Mouse (Mus musculus): ENCODE measurements around the gene Itga6.
"Not testable (repeated sequence)": the region's sequence is repeated elsewhere in the genome, so short reads cannot be mapped to it uniquely, and the experiment has no call there.

Gene Itga6

DNA sequence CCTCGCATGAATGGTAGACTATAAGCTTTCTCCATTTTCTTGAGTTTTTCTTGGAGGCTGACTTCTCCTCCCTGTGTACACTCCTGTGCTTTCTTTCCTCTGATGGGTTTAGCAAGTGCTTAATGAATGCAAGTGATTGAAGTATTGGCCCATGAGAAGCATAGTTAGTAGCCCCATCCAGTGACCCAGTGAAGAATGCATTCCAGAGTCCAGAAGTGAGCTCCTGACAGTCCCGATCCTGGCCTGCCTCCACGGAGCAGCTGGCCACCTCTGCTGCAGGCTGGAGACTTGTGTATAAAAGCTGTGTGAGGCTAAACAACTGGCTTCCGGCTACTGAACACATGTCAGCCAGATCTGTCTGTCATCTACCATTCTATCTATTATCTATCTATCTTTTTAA lies 91.8 kb downstream of the Itga6 start:
- no peak for DNase-seq (ENCODE audit: extremely low read depth, low read depth, low spot score)

DNA sequence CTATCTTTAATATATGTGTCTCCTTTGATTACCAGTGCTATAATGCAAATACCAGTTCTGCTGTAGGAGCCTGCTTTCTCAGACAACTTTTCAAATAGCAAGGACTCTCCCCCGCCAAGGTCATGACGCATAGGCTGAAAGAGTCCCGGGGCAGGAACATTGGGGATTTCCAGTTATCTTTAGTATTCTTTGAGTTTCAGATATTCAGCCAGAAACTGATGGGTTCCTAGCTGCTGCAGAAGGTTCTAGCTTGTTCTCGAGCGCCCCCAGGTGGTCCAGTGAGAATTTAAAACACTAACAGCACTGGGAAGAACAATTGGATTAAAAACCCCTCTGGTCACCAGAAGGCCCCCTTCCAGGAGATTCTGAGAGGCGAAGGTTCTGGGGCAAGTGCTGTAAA lies 92.4 kb downstream of the Itga6 start:
- DNase-seq (ENCODE audit: extremely low read depth, low read depth, low spot score), result no peak

DNA sequence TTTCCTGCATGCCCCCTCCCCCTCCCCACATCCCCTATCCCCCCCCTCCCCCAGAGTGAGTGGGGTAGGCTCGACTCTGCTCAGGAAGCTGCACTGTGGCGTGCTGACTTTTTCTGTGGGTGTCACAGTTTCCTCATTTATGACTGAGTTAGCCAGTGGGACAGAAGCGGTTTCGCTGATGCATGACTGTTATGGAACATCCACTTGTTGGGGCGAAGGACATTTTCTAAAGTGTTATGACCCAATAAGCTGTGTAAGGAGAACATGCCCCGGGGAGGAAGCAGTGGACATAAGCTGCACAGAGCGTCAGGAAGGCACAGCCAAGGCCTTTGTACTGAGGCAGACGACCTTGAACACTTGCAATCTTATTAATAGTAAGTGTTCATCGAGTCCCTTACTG lies 97.9 kb downstream of the Itga6 start:
- no peak for DNase-seq (ENCODE audit: extremely low read depth, low read depth, low spot score)

DNA sequence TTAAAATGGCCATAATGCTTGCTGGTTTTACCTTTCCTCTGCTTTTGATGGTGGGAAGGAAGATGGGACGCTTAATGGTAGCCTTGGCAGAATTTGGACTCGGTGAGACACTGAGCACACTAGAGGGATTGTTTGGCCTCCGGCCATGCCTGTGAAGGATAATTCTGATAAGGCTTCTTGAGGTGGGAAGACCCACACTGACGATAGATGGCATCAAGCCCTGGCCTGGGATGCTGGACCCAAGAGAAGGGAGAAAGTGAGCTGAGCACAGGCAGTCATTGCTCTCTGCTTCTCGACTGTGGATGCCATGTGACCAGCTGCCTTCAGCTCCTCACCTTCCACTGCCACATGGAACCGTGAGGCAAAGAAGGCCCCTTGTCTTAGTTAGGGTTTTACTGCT lies 99.5 kb downstream of the Itga6 start:
- no peak for DNase-seq (ENCODE audit: extremely low read depth, low read depth, low spot score)

DNA sequence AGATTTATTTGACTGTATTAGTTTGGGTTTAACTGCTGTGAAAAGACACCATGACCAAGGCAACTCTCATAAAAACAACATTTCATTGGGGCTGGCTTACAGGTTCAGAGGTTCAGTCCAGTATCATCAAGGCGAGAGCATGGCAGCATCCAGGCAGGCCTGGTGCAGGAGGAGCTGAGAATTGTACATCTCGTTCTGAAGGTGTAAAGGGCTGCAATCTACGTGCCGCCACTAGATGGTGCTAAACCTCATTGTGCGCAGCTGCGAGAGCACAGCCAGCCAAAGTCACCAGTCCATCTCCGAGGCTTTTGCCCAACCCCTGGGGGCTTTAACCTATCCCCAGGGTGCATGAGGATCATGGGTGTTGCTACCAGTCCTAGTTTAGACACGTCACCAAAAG lies 106.7 kb downstream of the Itga6 start:
- not testable (repeated sequence) for DNase-seq (ENCODE audit: extremely low read depth, low read depth, low spot score)

DNA sequence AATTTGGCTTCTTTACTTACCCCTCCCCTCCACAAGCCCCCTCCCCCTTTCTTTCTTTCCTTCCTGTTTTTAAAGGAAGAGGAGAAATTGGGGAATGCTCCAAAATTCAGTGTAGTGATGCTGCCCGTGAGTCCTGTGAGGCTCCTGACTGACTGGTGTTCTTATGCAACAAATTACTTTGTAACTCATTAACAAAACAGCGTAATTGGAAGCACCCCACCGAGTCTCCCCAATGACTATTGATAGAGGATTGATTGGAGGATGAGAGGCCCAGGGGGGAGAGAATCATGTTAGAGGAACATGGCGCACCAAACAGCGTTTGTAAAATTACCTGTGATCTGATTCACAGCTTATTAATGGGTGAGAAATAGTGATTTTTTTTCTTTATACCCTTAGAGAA lies 109.7 kb downstream of the Itga6 start:
- DNase-seq (ENCODE audit: extremely low read depth, low read depth, low spot score), result no peak

DNA sequence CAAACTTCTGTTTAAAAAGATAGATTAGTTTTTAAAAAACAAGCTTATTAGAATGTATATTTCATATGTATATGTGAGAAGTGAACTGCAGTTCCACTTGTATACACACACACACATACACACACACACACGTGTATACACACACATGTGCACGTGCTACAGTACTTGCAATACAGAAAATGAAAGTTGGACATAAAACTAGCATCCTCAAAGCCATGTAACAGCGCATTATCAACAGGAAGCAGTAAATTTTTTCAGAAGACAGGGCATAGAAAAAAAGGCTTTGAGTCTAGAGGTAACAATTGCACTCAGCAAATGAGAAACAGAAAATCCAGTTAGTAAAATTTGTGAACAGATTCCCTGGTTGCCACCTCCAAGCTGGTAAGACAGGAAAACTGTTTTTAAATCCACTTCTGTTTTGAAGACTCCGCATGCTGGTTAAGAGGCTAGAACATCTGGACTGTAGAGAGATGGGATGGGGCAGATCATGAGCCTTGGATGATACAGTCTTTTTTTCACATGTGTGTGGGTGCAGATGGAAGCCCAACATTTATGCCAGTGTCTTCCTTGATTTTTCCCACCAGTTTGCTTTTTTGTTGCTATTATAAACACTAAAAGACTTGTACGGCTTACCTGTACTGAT lies 118.2 kb downstream of the Itga6 start:
- DNase-seq (ENCODE audit: extremely low read depth, low read depth, low spot score), result no peak

DNA sequence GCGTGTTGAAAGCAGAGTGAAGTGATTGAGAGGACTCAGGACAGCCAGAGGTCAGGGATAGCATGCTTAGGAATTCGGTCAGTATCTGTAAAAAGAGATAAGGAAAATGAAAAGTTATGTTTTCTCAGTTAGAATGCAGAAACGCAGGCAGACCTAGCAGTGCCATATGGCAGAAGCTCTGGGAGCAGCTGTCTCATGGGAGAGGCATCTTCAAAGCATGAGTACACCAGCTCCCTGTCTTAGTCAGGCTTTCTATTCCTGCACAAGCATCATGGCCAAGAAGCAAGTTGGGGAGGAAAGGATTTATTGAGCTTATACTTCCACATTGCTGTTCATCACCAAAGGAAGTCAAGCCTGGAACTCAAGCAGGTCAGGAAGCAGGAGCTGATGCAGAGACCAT lies 119.6 kb downstream of the Itga6 start:
- DNase-seq (ENCODE audit: extremely low read depth, low read depth, low spot score), result no peak

DNA sequence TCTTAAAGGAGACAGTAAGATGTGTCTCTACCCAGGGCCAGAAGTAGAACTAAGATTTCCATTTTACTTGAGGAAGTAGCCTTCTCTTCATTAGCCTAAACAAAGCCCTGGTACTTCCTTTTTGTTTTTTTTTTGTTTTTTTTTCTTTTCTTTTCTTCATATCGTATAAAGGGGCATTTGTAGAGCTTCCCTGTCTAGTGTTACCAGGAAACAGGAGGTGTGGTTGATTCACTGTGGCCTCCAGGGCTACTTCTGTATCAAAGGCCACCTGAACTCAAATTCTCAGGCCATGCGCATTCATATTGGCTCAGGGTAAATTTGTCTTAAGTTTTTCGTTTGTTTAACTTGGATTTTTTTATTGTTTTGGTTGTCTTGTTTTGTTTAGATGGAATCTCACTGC lies 120.5 kb downstream of the Itga6 start:
- DNase-seq (ENCODE audit: extremely low read depth, low read depth, low spot score), result no peak

DNA sequence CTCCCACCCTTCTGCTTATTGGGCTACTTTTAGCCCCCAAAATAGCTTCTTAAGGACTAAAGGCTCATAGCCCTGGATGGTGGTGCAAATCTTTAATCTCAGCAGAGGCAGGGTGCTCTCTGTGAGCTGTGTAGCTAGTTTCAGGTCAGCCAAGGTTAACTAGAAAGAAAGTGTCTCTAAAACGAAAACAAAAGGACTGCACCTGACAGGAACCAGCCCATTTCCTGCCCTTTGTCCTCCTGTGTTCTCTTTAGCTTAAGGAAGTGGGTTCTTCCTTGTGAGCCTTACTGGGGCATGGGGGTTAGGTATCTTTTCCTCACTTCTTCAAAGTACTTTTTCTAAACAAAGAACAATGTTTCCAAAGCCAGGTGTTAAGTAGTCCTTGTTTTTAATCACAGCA lies 121.1 kb downstream of the Itga6 start:
- DNase-seq (ENCODE audit: extremely low read depth, low read depth, low spot score), result no peak

DNA sequence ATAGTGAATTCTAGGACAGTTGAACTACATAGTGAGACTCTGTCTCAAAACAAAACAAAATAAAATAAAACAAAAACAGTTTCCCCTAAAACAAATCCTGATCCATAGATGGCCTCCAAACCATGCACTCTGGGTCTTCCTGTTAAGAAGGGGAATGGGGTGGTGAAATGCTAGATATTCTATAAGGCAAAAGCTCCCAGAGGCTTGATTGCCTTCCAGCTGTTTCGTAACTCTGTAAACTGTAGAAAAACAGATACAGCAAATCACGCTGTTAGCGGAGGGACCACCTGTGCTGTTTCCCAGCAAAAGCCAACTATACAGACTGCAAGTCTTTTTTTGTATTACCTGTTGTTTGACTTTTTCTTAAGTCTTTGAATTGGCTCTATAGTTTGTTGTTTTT lies 121.6 kb downstream of the Itga6 start:
- DNase-seq (ENCODE audit: extremely low read depth, low read depth, low spot score), result no peak

DNA sequence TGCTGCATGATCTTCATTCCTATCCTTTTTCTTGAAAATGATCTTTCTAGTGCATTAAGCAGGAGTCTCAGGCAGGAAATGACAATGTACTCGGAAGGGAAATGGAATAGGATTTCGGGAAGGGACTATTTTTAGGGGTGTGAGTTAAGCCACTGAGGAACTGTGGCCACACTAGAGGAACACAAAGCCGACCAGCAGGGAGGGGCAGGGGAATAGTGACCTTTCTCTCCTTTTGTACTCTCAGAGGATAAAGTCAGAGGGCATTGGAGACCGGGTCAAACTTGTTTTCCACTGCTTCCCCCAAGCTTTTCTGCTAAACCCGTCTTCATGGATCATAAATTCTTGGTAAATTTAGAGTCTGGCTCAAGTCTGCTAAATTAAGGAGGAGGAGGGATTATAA lies 122.1 kb downstream of the Itga6 start:
- no peak for DNase-seq (ENCODE audit: extremely low read depth, low read depth, low spot score)

DNA sequence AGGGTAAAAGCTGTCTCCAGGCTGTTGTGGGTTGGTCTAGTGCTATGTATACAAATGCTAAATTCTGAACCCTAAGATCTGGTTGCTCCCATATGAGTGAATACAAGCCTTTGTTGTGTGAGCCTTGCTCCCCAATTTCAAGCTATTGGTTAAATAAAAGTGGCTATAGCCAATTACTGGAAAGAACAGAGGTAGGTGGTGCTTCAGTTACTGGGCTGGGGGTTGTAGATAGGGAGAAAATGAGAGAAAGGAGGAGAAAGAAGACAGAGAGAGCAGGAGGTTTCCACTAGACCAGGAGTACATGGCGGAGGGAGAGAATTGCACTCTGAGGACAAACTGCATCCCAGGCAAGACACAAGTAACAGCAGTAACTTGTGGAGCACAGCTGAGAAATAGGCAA lies 122.8 kb downstream of the Itga6 start:
- no peak for DNase-seq (ENCODE audit: extremely low read depth, low read depth, low spot score)

DNA sequence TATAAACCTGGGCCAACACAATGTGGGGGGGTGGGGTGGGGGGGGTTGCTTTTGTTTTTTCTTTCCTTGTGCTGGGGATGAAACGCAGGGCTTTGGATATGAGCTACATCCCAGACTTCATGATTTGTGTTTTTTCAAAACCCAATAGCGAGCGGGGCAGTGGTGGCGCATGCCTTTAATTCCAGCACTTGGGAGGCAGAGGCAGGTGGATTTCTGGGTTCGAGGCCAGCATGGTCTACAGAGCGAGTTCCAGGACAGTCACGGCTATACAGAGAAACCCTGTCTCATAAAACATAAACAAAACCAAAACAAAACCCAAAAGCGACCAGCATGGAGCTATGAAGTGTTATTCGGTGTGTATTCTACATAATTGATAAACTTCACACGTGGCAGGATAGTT lies 126.7 kb downstream of the Itga6 start:
- DNase-seq (ENCODE audit: extremely low read depth, low read depth, low spot score), result no peak

DNA sequence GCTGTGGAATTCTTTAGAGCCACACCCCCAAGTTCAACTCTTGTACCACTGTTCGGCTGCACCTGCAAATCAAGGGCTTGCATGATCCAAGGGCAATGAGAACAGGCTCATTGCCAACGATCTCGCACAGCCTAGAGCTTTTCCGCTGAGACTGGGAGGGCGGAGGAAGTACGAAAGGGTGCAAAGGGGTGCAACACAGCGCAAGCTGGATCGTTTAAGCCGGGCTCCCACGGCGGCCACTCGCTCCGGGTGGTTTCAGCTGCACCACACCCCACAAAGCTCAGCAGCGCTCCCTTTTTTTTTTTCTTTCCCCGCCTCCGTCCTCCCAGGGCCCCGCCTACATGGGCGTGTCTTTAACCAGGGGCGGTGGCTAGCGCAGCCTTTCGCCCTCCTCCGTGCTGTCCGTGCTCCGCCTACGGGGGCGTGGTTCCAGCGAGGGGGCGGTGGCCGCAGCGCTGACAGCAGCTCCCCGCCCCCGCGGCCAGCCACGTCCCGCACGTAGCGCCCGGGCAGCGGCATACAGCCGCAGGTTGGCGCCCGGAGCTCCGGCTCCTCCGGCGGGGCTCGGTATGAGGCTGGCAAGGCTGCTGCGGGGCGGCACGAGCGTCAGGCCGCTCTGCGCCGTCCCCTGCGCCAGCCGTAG lies 127.5 kb downstream of the Itga6 start, which contains the start of gene Pdk1:
TSS of gene Pdk1 (plus strand) at position 424 of the 643 bp plus-strand sequence.
- DNase-seq (ENCODE audit: extremely low read depth, low read depth, low spot score), result peak; percentile 57

DNA sequence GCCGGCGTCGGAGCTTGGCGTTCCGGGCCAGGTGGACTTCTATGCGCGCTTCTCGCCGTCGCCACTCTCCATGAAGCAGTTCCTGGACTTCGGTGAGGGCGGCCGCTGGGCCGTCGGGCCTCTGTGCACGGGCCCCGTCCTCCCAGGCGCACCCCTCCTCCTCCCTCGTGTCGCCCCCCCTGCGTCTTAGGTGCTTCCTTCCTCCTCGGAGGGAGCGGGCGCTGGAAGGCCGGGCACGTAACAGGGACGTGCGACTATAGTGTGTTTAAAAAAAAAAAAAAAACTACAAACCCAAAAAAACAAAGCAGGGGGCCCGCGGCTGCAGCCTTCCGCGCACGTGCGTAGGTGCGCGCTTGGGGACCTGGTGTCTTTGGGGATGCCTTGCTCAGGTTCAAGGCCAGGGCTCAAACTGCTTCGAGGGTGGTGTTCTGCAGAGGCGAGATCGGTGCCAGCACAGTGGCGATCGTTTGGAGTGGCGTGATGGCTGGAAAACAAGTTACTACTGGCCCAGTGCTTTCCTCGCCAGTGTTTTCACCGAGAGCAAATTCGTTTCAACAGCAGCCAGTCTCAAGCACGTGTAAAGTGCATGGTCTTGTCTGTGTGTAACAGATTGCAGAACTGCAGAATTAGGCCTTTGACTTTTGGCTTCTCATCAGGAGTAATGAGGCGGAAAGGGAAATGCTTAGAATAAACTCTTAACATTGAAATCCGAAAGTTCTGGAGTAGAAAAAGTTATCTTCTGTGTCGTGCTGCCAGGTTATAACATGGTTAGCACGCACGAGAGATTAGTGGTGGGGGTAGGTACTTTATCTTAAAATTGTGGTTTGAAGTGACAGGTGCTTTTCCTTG lies 128.3 kb downstream of the Itga6 start:
- peak; percentile 78 for DNase-seq (ENCODE audit: extremely low read depth, low read depth, low spot score)

DNA sequence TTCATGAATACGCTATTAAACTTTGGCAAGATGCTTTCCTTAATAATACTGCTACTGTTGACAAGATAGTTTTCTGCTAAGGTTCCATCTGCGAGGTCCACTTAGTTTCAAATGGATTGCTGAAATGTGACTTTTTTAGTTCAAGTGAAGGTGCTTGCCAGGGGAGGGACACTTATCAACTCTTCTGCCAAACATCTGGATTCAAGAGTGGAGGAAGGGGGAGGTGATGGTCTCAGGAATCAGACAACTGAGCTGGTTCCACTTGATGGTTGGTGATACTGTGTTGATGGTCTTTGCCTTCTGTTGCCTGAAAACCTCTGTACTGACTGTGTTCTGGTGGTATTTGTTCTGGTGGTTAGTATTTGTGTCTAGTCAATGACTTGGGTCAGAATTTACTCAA lies 129.0 kb downstream of the Itga6 start:
- DNase-seq (ENCODE audit: extremely low read depth, low read depth, low spot score), result no peak

DNA sequence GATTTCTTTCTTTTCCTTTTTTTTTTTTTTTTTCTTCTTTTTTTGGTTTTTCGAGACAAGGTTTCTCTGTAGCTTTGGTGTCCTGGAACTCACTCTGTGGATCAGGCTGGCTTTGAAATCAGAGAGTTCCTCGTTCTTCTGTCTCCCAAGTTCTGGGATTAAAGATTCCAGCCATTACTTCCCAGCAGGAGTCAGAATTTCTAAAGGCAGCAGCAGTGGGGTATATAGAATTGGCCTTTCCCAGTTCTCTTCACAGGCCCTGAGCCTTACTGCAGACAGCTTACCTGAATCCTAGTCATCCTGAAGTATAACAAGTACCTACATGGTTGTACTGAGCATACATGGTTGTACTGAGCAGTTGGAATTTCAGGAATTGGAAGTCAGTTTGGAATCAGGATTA lies 129.4 kb downstream of the Itga6 start:
- no peak for DNase-seq (ENCODE audit: extremely low read depth, low read depth, low spot score)

DNA sequence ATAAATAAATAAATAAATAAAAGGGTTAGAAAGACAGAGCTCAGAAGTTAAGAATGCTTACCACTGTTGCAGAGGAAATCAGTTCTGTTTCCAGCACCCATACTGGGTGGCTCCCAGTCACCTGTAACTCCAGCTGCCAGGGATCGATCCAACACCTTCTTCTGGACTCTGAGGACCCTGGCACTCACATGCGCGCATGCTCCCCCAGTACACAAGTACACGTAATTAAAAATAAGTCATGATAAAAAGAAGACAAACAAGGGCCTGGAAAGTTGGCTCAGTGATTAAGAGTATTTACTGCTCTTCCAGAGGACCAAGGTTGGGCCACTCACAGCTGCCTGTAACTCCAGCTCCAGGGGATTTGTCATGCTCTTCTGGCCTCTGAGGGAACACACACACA lies 132.4 kb downstream of the Itga6 start:
- no peak for DNase-seq (ENCODE audit: extremely low read depth, low read depth, low spot score)

DNA sequence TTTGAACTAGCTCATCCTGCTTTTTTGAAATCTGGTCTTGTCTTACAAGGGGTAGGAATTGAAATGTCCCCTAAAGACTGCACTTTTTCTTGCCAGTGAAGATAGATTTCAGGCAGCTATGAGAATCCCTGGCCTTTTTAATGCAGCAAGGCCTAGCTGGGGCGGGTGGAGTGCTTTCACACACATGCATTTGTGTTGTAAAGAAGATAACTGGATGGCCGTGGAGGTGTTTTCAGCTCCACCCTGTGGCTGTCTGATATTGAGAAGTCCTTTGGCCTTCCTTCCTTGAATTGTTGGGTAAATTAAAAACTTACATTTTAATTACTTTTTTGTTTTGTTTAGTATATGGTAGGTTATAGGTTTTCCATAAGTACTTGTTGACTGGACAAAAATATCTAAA lies 133.0 kb downstream of the Itga6 start:
- no peak for DNase-seq (ENCODE audit: extremely low read depth, low read depth, low spot score)

DNA sequence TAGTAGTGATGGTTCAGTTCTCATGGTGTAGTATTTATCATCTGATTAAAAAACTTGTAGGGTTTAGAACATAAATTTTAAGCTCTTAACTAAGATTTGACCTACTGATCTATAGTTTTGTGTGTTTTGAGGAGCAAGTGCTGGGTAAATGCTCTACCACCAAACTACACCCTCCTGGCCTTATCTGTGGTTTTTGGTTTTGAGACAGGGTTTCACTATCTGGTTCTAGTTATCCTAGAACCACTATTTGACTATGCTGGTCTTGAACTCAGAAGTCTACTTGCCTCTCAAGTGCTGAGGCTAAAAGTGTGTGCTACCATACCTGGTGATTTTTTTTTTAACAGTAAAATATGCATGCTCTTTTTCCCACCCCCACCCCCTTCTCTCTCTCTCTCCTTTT lies 133.5 kb downstream of the Itga6 start:
- no peak for DNase-seq (ENCODE audit: extremely low read depth, low read depth, low spot score)
